Mouse (Mus musculus) mature B cell (primary cell): ENCODE data around the gene Cenpj.

ENCODE experiments used
- in situ Hi-C: fragments of 300-500 bp; cut with MboI; formaldehyde crosslinking; loops from 2 replicates; pipeline ENCODE4 v1.14.3; 2019

Gene Cenpj

DNA sequence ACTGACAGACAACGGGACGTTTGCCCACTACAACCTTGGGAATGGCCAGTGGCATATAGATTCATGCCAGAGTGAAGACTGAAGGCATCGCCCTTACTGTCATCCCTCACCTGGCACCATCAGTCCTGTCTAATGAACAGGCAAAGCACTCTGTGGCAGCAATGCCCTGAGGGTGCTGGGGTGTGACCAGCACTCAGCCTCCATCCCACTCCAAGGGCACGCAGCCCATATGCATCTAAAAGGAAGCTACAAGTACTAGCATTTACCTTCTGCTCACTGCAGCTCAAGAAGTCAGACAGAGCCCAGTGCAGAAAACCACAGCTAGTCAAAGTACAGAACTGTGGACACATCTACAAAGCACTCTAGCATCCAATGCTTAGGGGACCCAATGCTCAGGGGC is 29.7 kb downstream of the Cenpj start:
- in situ Hi-C loops = no loop called here

GRCm38 (mm10) chr14:56544946-56545345 is 30.3 kb downstream of the Cenpj start:
- in situ Hi-C loops = no loop called here

GRCm38 (mm10) chr14:56530788-56531187 is 44.4 kb downstream of the Cenpj start:
- in situ Hi-C loops = no loop called here

DNA sequence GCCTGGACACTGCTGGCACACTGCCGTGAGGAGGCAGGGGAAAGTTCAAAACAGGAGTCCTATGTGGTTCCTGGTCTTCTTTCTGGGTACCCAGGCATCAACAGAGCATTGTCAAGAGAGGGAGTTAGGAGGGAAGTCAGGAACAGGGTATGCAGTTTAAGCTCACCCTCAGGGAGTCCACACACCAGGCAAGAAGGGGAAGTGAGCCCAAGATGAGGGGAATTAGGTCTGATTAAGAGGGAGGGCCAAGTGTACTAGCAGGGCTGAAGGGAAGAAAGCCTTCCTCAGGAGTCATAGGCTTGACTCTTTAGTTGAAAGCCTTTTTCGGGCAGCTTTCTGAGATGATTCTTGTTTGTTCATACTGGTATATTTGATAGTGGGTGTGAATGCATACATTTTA is 60.5 kb downstream of the Cenpj start:
- in situ Hi-C loops = no loop called here

DNA sequence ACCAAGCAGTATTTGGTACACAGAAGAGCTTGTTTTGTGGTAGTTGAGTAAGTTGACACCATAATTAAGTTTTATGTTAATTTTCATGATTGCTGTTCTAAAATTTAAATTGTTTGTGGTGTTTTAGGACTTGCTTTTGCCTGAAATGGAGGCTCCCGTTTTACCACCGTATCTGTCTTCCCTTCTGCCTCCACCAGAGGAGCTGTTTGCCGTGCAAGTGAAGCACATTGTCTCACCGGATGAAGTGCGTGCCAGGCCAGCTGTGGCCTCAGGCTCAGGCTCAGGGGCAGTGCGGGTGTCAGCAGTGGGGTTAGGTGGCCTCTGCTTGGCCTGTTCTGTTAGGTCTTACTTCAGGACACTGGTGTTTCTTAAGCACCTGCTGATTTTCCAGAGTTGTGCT is 63.1 kb downstream of the Cenpj start:
- in situ Hi-C loops = no loop called here

DNA sequence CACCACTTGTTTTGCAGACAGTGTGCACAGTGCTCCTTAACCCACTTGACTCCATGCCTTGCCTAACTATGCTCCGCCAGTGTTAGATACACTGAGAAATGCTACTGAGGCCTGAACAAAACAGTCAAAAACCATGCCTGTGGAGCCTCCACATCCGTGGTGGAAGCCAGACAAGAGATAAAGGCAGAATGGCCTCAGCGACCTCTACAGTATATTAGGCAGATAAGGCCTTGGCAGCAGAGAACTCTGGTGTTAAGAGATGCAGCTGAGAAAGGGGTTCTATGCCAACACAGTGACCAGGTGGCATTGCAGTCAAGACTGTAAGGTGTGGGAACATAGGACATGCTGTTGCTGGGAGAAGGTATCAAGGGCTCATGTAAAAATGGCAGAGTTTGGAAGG is 68.5 kb downstream of the Cenpj start:
- in situ Hi-C loops = no loop called here

DNA sequence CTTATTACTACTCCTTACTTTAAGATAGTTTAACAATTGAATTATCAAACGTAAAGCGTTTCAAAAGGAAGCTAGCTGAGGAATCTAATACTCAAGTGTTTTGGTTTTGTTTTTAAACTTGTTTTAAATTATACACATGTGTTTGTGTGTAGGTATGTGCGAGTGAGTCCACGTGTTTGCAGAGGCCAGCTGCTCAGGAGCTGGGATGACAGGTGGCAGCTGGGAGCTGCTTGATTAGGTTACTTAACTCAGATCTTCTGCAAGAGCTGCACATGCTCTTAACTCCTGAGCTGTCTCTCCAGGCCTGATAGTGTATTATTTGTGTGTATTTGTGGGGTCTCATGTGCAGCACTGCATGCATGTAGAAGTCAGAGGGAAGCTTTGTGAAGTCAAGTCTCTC is 72.8 kb downstream of the Cenpj start:
- in situ Hi-C loops = no loop called here

DNA sequence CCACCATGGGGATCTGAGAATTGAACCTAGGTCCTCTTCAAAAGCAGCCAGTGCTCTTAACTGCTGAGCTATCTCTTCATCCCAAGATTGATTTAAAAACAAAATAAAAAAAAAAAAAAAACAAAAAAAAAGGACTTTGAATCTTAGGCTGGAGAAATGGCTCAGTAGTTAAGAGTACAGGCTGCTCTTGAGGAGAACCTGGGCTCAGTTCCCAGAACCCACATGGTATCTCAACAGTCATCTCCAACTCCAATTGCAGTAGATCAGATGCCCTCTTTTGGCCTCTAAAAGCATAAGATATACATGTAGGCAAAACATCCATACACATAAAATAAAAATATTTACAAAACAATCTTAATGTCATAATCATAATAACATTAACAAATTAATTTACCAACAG is 85.4 kb downstream of the Cenpj start:
- in situ Hi-C loops = no loop called here
